Mouse (Mus musculus) forebrain, postnatal 0 days (tissue): Measurements from ENCODE around the gene Brpf1. TPM values are rescaled to one million over a fixed set of nuclear protein-coding genes. Genes with fewer than 3 reads are reported as not detected.

ENCODE experiments used
- ATAC-seq: fragments of 200-750 bp; cut with Nextera tagmentation; 2 replicates; pipeline ENCODE4 v1.8.0; 2017; ENCODE audit warnings: mild to moderate bottlenecking, moderate library complexity
- DNase-seq: peaks from one replicate; pipeline ENCODE4 v3.0.0-alpha.2; 2015
- H3K27ac ChIP-seq: fragments of 300-500 bp; sonication (generic); 2 replicates; pipeline ENCODE4 v1.5.1; 2014; ENCODE audit warnings: low read depth, mild to moderate bottlenecking, antibody characterized with exemption, low read length, moderate library complexity, mixed read lengths
- H3K27me3 ChIP-seq: fragments of 300-500 bp; sonication (generic); 2 replicates; pipeline ENCODE4 v1.6.1; 2014; ENCODE audit warnings: mild to moderate bottlenecking, low read length, mixed read lengths; ENCODE audit not compliant: insufficient read depth
- H3K36me3 ChIP-seq: fragments of 300-500 bp; sonication (generic); 2 replicates; pipeline ENCODE4 v1.6.1; 2014; ENCODE audit warnings: mild to moderate bottlenecking, moderate library complexity; ENCODE audit not compliant: insufficient read depth
- H3K4me1 ChIP-seq: fragments of 300-500 bp; sonication (generic); 2 replicates; pipeline ENCODE4 v1.6.1; 2014; ENCODE audit warnings: antibody characterized with exemption; ENCODE audit not compliant: insufficient read depth
- H3K4me2 ChIP-seq: fragments of 300-500 bp; sonication (generic); 2 replicates; pipeline ENCODE4 v1.6.1; 2014; ENCODE audit warnings: low read depth, mild to moderate bottlenecking, moderate library complexity
- H3K4me3 ChIP-seq: fragments of 300-500 bp; sonication (generic); 2 replicates; pipeline ENCODE4 v1.5.1; 2014; ENCODE audit warnings: low read depth, low read length, mixed read lengths
- H3K9ac ChIP-seq: fragments of 300-500 bp; sonication (generic); 2 replicates; pipeline ENCODE4 v1.6.1; 2014; ENCODE audit warnings: mild to moderate bottlenecking
- H3K9me3 ChIP-seq: fragments of 300-500 bp; sonication (generic); 2 replicates; pipeline ENCODE4 v1.6.1; 2016; ENCODE audit warnings: low read length
- CTCF ChIP-seq: sonication (generic); IDR thresholded peaks from 2 replicates; pipeline ENCODE4 v1.5.1; 2016; ENCODE audit warnings: antibody characterized with exemption, control low read depth, low read depth
- WGBS: fragments of 180-500 bp; shearing (Covaris S2); extraction: QIAGEN DNeasy Blood & Tissue Kit; methylation state at CpG from one replicate; pipeline ENCODE4 v1.1.7; 2014; 5-methylcytosine and 5-hydroxymethylcytosine counted together
- polyA plus RNA-seq: library from polyadenylated mRNA; unstranded; fragments of >200 nt; fragmentation: Nextera tagmentation; extraction: Ambion mirVana; gene quantifications from 2 replicates; pipeline ENCODE4 v1.2.1, GENCODE M21; 2015
- total RNA-seq: library from RNA; depleted of rRNA; stranded (reverse); fragments of >200 nt; gene quantifications from 2 replicates; pipeline ENCODE4 v1.2.3, GENCODE M21; 2014

The Brpf1 gene
- total and polyA plus RNA-seq, 2 experiments from 2014 or later = 10.9 to 30.7 TPM

DNA sequence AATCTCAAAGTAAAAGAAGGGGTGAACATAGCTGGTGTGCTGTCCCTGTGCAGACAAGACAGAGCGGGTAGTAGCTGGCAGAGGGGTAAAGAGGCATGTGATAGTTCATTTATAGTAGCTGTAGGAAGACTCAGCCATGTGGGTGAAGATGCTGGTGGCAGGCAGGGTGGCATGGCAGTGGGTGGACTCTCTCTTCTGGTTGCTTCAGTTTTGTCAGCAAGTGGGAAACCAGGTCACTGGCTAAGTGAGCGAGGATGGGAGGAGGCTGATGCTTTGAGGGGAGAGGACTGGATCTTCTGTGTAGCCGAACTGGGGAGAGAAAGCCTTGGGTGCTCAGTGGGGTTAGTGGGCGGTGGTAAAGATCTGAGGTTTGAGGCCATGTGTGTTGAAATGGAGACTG lies 19.7 kb upstream of the Brpf1 start:
- no peak for ATAC-seq
- no peak for DNase-seq
- Histone ChIP-seq H3K27me3 (peaks cover 12% of the 10 kb centered on the region), H3K36me3 (no peaks in the 10 kb centered on the region), H3K9ac (no peak overlapping the region), H3K4me2 (no peak overlapping the region), H3K9me3 (no peaks in the 10 kb centered on the region), H3K4me3 (no peak overlapping the region), H3K4me1 (0 out of 2 replicates have a peak, but pooled peaks cover 3% of the 10 kb centered on the region), H3K27ac (no peak overlapping the region)
- no peak for TF ChIP-seq CTCF
- 71% methylated on average over 4 of the region's 4 CpGs for WGBS

- Histone ChIP-seq H3K9me3 (no peaks in the 10 kb centered on the region), H3K4me2 (no peak overlapping the region), H3K27me3 (0 out of 2 replicates have a peak, but pooled peaks cover 1% of the 10 kb centered on the region), H3K4me3 (no peak overlapping the region), H3K9ac (no peak overlapping the region), H3K27ac (no peak overlapping the region), H3K36me3 (no peaks in the 10 kb centered on the region), H3K4me1 (no peaks in the 10 kb centered on the region)
- no peak for TF ChIP-seq CTCF
- DNase-seq = no peak
- 95% methylated on average over 15 of the region's 15 CpGs for WGBS
- no peak for ATAC-seq
Observed at GRCm38 (mm10) chr6:113289346-113289745, 17.6 kb upstream of the Brpf1 start.

DNA sequence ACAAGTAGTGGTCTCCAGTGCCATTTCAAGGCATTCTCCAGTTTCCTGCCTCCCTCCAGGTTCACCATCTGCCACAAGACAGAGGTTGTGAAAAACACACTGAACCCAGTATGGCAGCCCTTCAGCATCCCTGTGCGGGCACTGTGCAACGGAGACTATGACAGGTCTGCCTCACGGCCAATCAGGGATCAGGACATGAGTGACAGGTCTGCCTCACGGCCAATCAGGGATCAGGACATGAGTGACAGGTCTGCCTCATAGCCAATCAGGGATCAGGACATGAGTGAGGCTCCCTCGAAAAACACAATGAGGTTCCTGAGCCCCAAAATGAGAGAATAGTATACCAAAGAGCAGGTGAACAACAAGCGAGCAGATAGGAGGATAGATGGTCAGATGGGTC lies 16.6 kb upstream of the Brpf1 start:
- Histone ChIP-seq H3K27me3 (no peaks in the 10 kb centered on the region), H3K4me3 (no peak overlapping the region), H3K9ac (no peak overlapping the region), H3K27ac (no peak overlapping the region), H3K4me1 (no peaks in the 10 kb centered on the region), H3K36me3 (no peaks in the 10 kb centered on the region), H3K9me3 (no peaks in the 10 kb centered on the region), H3K4me2 (no peak overlapping the region)
- WGBS = 68% methylated on average over 6 of the region's 6 CpGs
- DNase-seq (no peak), ATAC-seq (no peak)
- no peak for TF ChIP-seq CTCF

DNA sequence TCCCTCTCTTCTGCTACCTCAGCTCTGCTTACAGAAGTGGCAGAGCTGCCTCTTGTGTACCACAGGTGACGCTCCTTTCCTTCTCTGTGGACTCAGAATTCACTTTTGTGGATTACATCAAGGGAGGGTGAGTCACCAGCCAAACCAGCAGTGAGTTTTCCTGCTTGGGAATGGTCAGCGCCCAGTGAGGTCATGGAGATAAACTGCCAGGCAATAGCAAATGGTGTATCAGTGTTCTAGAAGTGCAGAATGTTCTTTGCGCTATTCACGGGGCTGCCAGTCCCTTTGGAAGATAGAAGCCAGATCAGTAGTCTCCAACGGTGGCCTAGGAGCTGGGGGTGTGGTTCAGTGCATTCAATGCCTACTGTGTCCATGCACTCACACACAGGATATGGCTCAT lies 14.0 kb upstream of the Brpf1 start:
- no peak for TF ChIP-seq CTCF
- no peaks in the 10 kb centered on the region for H3K9me3 ChIP-seq
- H3K27me3 ChIP-seq = no peaks in the 10 kb centered on the region
- H3K36me3 ChIP-seq = no peaks in the 10 kb centered on the region
- no peaks in the 10 kb centered on the region for H3K4me1 ChIP-seq
- no peak overlapping the region for H3K27ac ChIP-seq
- ATAC-seq (no peak), DNase-seq (no peak)
- H3K9ac ChIP-seq = no peak overlapping the region
- no peak overlapping the region for H3K4me2 ChIP-seq
- 76% methylated on average over 5 of the region's 5 CpGs for WGBS
- no peak overlapping the region for H3K4me3 ChIP-seq

- WGBS = 84% methylated on average over 2 of the region's 2 CpGs
- Histone ChIP-seq H3K27me3 (no peaks in the 10 kb centered on the region), H3K4me2 (no peak overlapping the region), H3K36me3 (no peaks in the 10 kb centered on the region), H3K4me3 (no peak overlapping the region), H3K9ac (no peak overlapping the region), H3K27ac (no peak overlapping the region), H3K4me1 (no peaks in the 10 kb centered on the region), H3K9me3 (no peaks in the 10 kb centered on the region)
- no peak for ATAC-seq
- no peak for DNase-seq
- TF ChIP-seq CTCF = no peak
Observed at GRCm38 (mm10) chr6:113296046-113296445, 10.9 kb upstream of the Brpf1 start.

DNA sequence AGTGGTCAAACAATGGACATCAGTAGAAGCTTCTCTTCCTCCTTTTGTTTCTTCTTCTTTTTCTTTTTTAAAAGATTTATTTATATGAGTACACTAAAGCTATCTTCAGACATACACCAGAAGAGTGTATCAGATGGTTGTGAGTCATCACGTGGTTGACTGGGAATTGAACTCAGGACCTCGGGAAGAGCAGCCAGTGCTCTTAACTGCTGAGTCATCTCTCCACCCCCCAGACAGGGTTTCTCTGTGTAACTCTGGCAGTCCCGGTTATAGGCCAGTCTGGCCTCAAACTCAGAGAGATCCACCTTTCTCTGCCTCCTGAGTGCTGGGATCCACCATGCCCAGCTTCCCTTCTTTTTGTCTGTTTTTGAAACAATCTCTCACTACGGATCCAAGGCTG lies 10.3 kb upstream of the Brpf1 start:
- Histone ChIP-seq H3K36me3 (no peaks in the 10 kb centered on the region), H3K4me1 (no peaks in the 10 kb centered on the region), H3K4me3 (no peak overlapping the region), H3K27me3 (no peaks in the 10 kb centered on the region), H3K4me2 (no peak overlapping the region), H3K9me3 (no peaks in the 10 kb centered on the region), H3K9ac (no peak overlapping the region), H3K27ac (no peak overlapping the region)
- WGBS = 67% methylated on average over 4 of the region's 4 CpGs
- ATAC-seq (no peak), DNase-seq (no peak)
- TF ChIP-seq CTCF = no peak

DNA sequence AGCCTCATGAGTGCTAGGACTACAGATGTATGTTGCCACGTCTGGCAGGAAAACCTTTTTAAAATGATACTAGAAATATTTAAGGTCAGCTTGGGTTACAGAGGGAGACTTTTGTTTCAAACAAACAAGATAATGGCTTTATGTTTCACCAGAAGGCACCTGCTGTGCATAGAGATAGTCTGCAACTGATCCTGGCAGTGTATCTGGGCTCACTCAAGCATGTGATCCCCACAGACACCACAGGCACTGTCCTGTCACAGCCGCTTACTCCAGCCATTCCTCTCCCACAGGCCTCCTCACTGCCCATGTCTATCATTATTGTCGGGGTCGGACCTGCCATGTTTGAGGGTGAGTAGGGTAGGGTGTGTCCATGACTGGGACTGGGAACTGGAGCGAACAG lies 5.6 kb upstream of the Brpf1 start:
- Histone ChIP-seq H3K36me3 (no peaks in the 10 kb centered on the region), H3K27ac (no peak overlapping the region), H3K9ac (no peak overlapping the region), H3K4me3 (no peak overlapping the region), H3K27me3 (no peaks in the 10 kb centered on the region), H3K4me1 (no peaks in the 10 kb centered on the region), H3K4me2 (no peak overlapping the region), H3K9me3 (no peaks in the 10 kb centered on the region)
- no peak for ATAC-seq
- 78% methylated on average over 5 of the region's 5 CpGs for WGBS
- DNase-seq = no peak
- TF ChIP-seq CTCF = no peak

- 22% methylated on average over 3 of the region's 3 CpGs for WGBS
- peak; percentile 52 for TF ChIP-seq CTCF
- no peaks in the 10 kb centered on the region for H3K27me3 ChIP-seq
- H3K4me1 ChIP-seq = no peaks in the 10 kb centered on the region
- H3K4me3 ChIP-seq = no peak overlapping the region
- H3K9ac ChIP-seq = no peak overlapping the region
- no peaks in the 10 kb centered on the region for H3K36me3 ChIP-seq
- DNase-seq = no peak
- no peaks in the 10 kb centered on the region for H3K9me3 ChIP-seq
- no peak overlapping the region for H3K4me2 ChIP-seq
- no peak overlapping the region for H3K27ac ChIP-seq
- ATAC-seq = no peak
Observed at GRCm38 (mm10) chr6:113302258-113302657, 4.7 kb upstream of the Brpf1 start.
